Mouse (Mus musculus) heart, embryonic 11.5 days (tissue): Measurements from ENCODE around the gene Nme7. TPM values are rescaled to one million over a fixed set of nuclear protein-coding genes. Genes with fewer than 3 reads are reported as not detected.
A peak's percentile ranks its signal among the peaks of the same experiment; 100 is the strongest.

Source experiments
- ATAC-seq: fragments of 200-750 bp; cut with Nextera tagmentation; replicated peaks from 2 replicates; pipeline ENCODE4 v1.8.0; 2017; ENCODE audit warnings: moderate library complexity; ENCODE audit not compliant: insufficient number of reproducible peaks, low FRiP score, low TSS enrichment
- H3K27ac ChIP-seq: fragments of 300-500 bp; sonication (generic); 2 replicates; pipeline ENCODE4 v1.5.1; 2014; ENCODE audit warnings: mild to moderate bottlenecking, low read depth, low read length
- H3K27me3 ChIP-seq: fragments of 300-500 bp; sonication (generic); 2 replicates; pipeline ENCODE4 v1.6.1; 2014; ENCODE audit warnings: mild to moderate bottlenecking, low read length, mixed read lengths; ENCODE audit not compliant: control insufficient read depth, insufficient read depth
- H3K36me3 ChIP-seq: fragments of 300-500 bp; sonication (generic); 2 replicates; pipeline ENCODE4 v1.6.1; 2014; ENCODE audit warnings: mild to moderate bottlenecking, low read length, moderate library complexity, mixed read lengths; ENCODE audit not compliant: control insufficient read depth, insufficient read depth
- H3K4me1 ChIP-seq: fragments of 300-500 bp; sonication (generic); 2 replicates; pipeline ENCODE4 v1.6.1; 2014; ENCODE audit warnings: low read length; ENCODE audit not compliant: control insufficient read depth, insufficient read depth
- H3K4me2 ChIP-seq: fragments of 300-500 bp; sonication (generic); 2 replicates; pipeline ENCODE4 v1.6.1; 2014; ENCODE audit warnings: mild to moderate bottlenecking, moderate library complexity
- H3K4me3 ChIP-seq: fragments of 300-500 bp; sonication (generic); 2 replicates; pipeline ENCODE4 v1.5.1; 2014; ENCODE audit warnings: low read depth, low read length
- H3K9ac ChIP-seq: fragments of 300-500 bp; sonication (generic); 2 replicates; pipeline ENCODE4 v1.6.1; 2014; ENCODE audit warnings: mild to moderate bottlenecking, low read depth, low read length, moderate library complexity
- H3K9me3 ChIP-seq: fragments of 300-500 bp; sonication (generic); replicated peaks from 2 replicates; pipeline ENCODE4 v1.6.1; 2016; ENCODE audit warnings: low read length; ENCODE audit not compliant: control insufficient read depth
- WGBS: fragments of 180-500 bp; shearing (Covaris S2); extraction: QIAGEN DNeasy Blood & Tissue Kit; methylation state at CpG from one replicate; pipeline ENCODE4 v1.1.7; 2014; ENCODE audit not compliant: insufficient replicate concordance; 5-methylcytosine and 5-hydroxymethylcytosine counted together
- polyA plus RNA-seq: library from polyadenylated mRNA; unstranded; fragments of >200 nt; fragmentation: Nextera tagmentation; extraction: Ambion mirVana; gene quantifications from 2 replicates; pipeline ENCODE4 v1.2.1, GENCODE M21; 2014

Gene Nme7
- polyA plus RNA-seq, 1 experiment from 2014 or later: 22.2 TPM

- peaks cover 30% of the 10 kb centered on the region for H3K4me1 ChIP-seq
- WGBS: 8% methylated on average over 8 of the region's 8 CpGs
Observed at GRCm38 (mm10) chr1:164456731-164457130, 152.8 kb downstream of the Nme7 start.

GRCm38 (mm10) chr1:164457531-164458244 is 153.8 kb downstream of the Nme7 start:
- Histone ChIP-seq H3K4me2 (peak overlapping the region; percentile 80), H3K36me3 (peaks cover 3% of the 10 kb centered on the region; the same call in 1 of the 2 replicates), H3K9me3 (no peaks in the 10 kb centered on the region), H3K9ac (peak overlapping the region; percentile 99), H3K27me3 (peaks cover 5% of the 10 kb centered on the region), H3K27ac (peak overlapping the region; percentile 91), H3K4me1 (peaks cover 30% of the 10 kb centered on the region), H3K4me3 (peak overlapping the region; percentile 75)
- WGBS: under 1% methylated on average over 58 of the region's 76 CpGs
- ATAC-seq: peak; percentile 70

More at GRCm38 (mm10) chr1:164456731-164457130, 152.8 kb downstream of the Nme7 start:
- Histone ChIP-seq H3K9me3 (no peaks in the 10 kb centered on the region), H3K4me3 (peak overlapping the region; percentile 75), H3K4me2 (peak overlapping the region; percentile 80), H3K27me3 (peaks cover 5% of the 10 kb centered on the region), H3K9ac (peak overlapping the region; percentile 99), H3K27ac (peak overlapping the region; percentile 91), H3K36me3 (peaks cover 6% of the 10 kb centered on the region)
- ATAC-seq: no peak

GRCm38 (mm10) chr1:164458245-164458613 is 154.3 kb downstream of the Nme7 start, which contains the start of gene Atp1b1:
TSS of gene Atp1b1 (minus strand) at chr1:164458355.
- H3K9me3 ChIP-seq: no peaks in the 10 kb centered on the region
- H3K4me3 ChIP-seq: peak within 1 kb of the TSS; percentile 75
- WGBS: under 1% methylated on average over 35 of the region's 35 CpGs
- H3K9ac ChIP-seq: peak within 1 kb of the TSS; percentile 99
- peak within 1 kb of the TSS; percentile 80 for H3K4me2 ChIP-seq
- peaks cover 5% of the 10 kb centered on the region for H3K27me3 ChIP-seq
- H3K27ac ChIP-seq: peak within 1 kb of the TSS; percentile 91
- H3K4me1 ChIP-seq: peaks cover 24% of the 10 kb centered on the region
- peak; percentile 88 for ATAC-seq
- H3K36me3 ChIP-seq: peaks cover 1% of the 10 kb centered on the region; the same call in 1 of the 2 replicates

- Histone ChIP-seq H3K4me2 (peak overlapping the region; percentile 80), H3K9ac (peak overlapping the region; percentile 99), H3K27me3 (peaks cover 5% of the 10 kb centered on the region), H3K27ac (peak overlapping the region; percentile 91), H3K4me1 (peaks cover 21% of the 10 kb centered on the region), H3K4me3 (peak overlapping the region; percentile 75), H3K9me3 (no peaks in the 10 kb centered on the region), H3K36me3 (no peaks in the 10 kb centered on the region)
- ATAC-seq: peak; percentile 18
- 2% methylated on average over 22 of the region's 22 CpGs for WGBS
Observed at GRCm38 (mm10) chr1:164458621-164459051, 154.7 kb downstream of the Nme7 start.

- Histone ChIP-seq H3K9ac (peak overlapping the region; percentile 99), H3K4me2 (peak overlapping the region; percentile 80), H3K27ac (peak overlapping the region; percentile 91), H3K4me1 (peaks cover 21% of the 10 kb centered on the region), H3K36me3 (no peaks in the 10 kb centered on the region), H3K27me3 (peaks cover 5% of the 10 kb centered on the region), H3K9me3 (no peaks in the 10 kb centered on the region), H3K4me3 (peak overlapping the region; percentile 75)
- no peak for ATAC-seq
- WGBS: 40% methylated on average over 12 of the region's 12 CpGs
Observed at GRCm38 (mm10) chr1:164459127-164459905, 155.4 kb downstream of the Nme7 start.

- no peaks in the 10 kb centered on the region for H3K36me3 ChIP-seq
- ATAC-seq: no peak
- peak overlapping the region; percentile 51 for H3K4me2 ChIP-seq
- H3K27ac ChIP-seq: peak overlapping the region; percentile 79
- no peaks in the 10 kb centered on the region for H3K9me3 ChIP-seq
- WGBS: 67% methylated on average over 13 of the region's 13 CpGs
- H3K4me1 ChIP-seq: peaks cover 18% of the 10 kb centered on the region
- H3K9ac ChIP-seq: peak overlapping the region; percentile 49; the same call in 1 of the 2 replicates
- H3K27me3 ChIP-seq: peaks cover 5% of the 10 kb centered on the region
- peak overlapping the region; percentile 8 for H3K4me3 ChIP-seq
Observed at GRCm38 (mm10) chr1:164460921-164461697, 157.2 kb downstream of the Nme7 start.

- H3K27ac ChIP-seq: peak overlapping the region; percentile 79
- H3K36me3 ChIP-seq: no peaks in the 10 kb centered on the region
- H3K9ac ChIP-seq: peak overlapping the region; percentile 49
- peaks cover 5% of the 10 kb centered on the region for H3K27me3 ChIP-seq
- peaks cover 18% of the 10 kb centered on the region for H3K4me1 ChIP-seq
- H3K4me3 ChIP-seq: peak overlapping the region; percentile 8; the same call in 1 of the 2 replicates
- H3K9me3 ChIP-seq: no peaks in the 10 kb centered on the region
- WGBS: 23% methylated on average over 10 of the region's 10 CpGs
- ATAC-seq: no peak
- peak overlapping the region; percentile 51 for H3K4me2 ChIP-seq
Observed at GRCm38 (mm10) chr1:164461726-164462125, 157.8 kb downstream of the Nme7 start.

- ATAC-seq: no peak
- Histone ChIP-seq H3K9me3 (no peaks in the 10 kb centered on the region), H3K9ac (no peak overlapping the region), H3K4me1 (no peaks in the 10 kb centered on the region), H3K27me3 (no peaks in the 10 kb centered on the region), H3K36me3 (no peaks in the 10 kb centered on the region), H3K4me2 (no peak overlapping the region), H3K4me3 (no peak overlapping the region), H3K27ac (no peak overlapping the region)
- 84% methylated on average over 10 of the region's 10 CpGs for WGBS
Observed at GRCm38 (mm10) chr1:164467406-164467805, 163.5 kb downstream of the Nme7 start.
